Comparison of ENCODE assay signal across 20 mouse cellular contexts in genomic region chr4:138187995-138188394, GRCm38 (mm10). TPM values are rescaled to one million over a fixed set of nuclear protein-coding genes. Genes with fewer than 3 reads are reported as not detected.
DNase-seq lines count a peak whose midpoint lies in the region; ATAC-seq and TF ChIP-seq lines count a peak whose summit lies in the region.
"Had no signal": no experiment of that assay in that cellular context is flagged by ENCODE, and none has a peak within 500 bp of the region (broad histone marks: within the 10 kb centered on the region; RNA-seq: fewer than 3 reads in every experiment).

No protein-coding gene starts in this region.

- TF ChIP-seq CTCF in liver, embryonic 14.5 days (IDR thresholded peaks at IDR 0.05; ENCODE audit: low read depth) = no peak

- H3K4me2 ChIP-seq in heart, embryonic 12.5 days = no peak overlapping the region
- no peak overlapping the region for H3K4me2 ChIP-seq in liver, embryonic 14.5 days (ENCODE audit: low read depth)
- no peak overlapping the region for H3K4me2 ChIP-seq in liver, embryonic 12.5 days
- H3K4me2 ChIP-seq: embryonic facial prominence, embryonic 15.5 days; forebrain, embryonic 12.5 days; hindbrain, embryonic 13.5 days; midbrain, embryonic 11.5 days; neural tube, embryonic 12.5 days had no signal

- peaks cover 21% of the 10 kb centered on the region for H3K4me1 ChIP-seq in heart, embryonic 12.5 days (replicated peaks)
- H3K4me1 ChIP-seq in liver, embryonic 14.5 days (replicated peaks; ENCODE audit: control insufficient read depth in 2 of 2, insufficient read depth in 2 of 2, low read length in 1 of 2) = no peaks in the 10 kb centered on the region; a peak in 1 of 4 replicates
- H3K4me1 ChIP-seq in liver, embryonic 12.5 days = peaks cover 4% of the 10 kb centered on the region; the same call in 1 of the 2 replicates
- H3K4me1 ChIP-seq: embryonic facial prominence, embryonic 15.5 days; forebrain, embryonic 12.5 days; hindbrain, embryonic 13.5 days; limb, embryonic 10.5 days; neural tube, embryonic 12.5 days had no signal

- no peak overlapping the region for H3K9ac ChIP-seq in heart, embryonic 12.5 days
- H3K9ac ChIP-seq in liver, embryonic 14.5 days (replicated peaks) = no peak overlapping the region
- H3K9ac ChIP-seq in liver, embryonic 12.5 days = no peak overlapping the region
- H3K9ac ChIP-seq: embryonic facial prominence, embryonic 15.5 days; forebrain, embryonic 12.5 days; neural tube, embryonic 12.5 days had no signal

- no peaks in the 10 kb centered on the region for H3K9me3 ChIP-seq in heart, embryonic 12.5 days (replicated peaks)
- H3K9me3 ChIP-seq in liver, embryonic 14.5 days (ENCODE audit: control insufficient read depth, low read length) = no peaks in the 10 kb centered on the region
- no peaks in the 10 kb centered on the region for H3K9me3 ChIP-seq in liver, embryonic 12.5 days (replicated peaks)
- H3K9me3 ChIP-seq: embryonic facial prominence, embryonic 15.5 days; forebrain, embryonic 12.5 days; hindbrain, embryonic 13.5 days; limb, embryonic 10.5 days; neural tube, embryonic 12.5 days had no signal

- intact Hi-C loops in heart, postnatal 25 days (cut with DNase I) = no loop called here

- WGBS in heart, embryonic 12.5 days = 43% methylated on average over 7 of the region's 7 CpGs
- 74% methylated on average over 7 of the region's 7 CpGs for WGBS in liver, embryonic 14.5 days (ENCODE audit: insufficient replicate concordance)
- 81% methylated on average over 7 of the region's 7 CpGs for WGBS in liver, embryonic 12.5 days (ENCODE audit: insufficient replicate concordance)

- no peak for DNase-seq in heart, postnatal 25 days (ENCODE audit: low spot score)
- no peak for DNase-seq in liver, embryonic 14.5 days (ENCODE audit: low read depth in 3 of 3, low spot score in 3 of 3)
- peak; percentile 39 to 71 for DNase-seq in spleen, postnatal 14 days (ENCODE audit: low spot score in 2 of 2)
- DNase-seq in yolk sac, embryonic 10.5 days (ENCODE audit: low spot score) = no peak
- DNase-seq: cerebellum, adult 9-11 months; embryo, embryonic 11 days; lung, adult 18-20 months; right cerebral cortex, postnatal 14 days; thymus, adult 2 months had no signal

- 0 out of 2 replicates have a peak, but pooled peaks have one; percentile 42 for ATAC-seq in heart, embryonic 12.5 days (ENCODE audit: insufficient number of reproducible peaks, low FRiP score)
- ATAC-seq in liver, embryonic 14.5 days (ENCODE audit: insufficient read depth) = no peak
- no peak for ATAC-seq in liver, embryonic 12.5 days
- peak; percentile 95 for ATAC-seq in erythroblast, adult 5-6 weeks (replicated peaks; ENCODE audit: low FRiP score, poor library complexity, severe bottlenecking)
- ATAC-seq: activated CD4-positive, CD25-positive, alpha-beta regulatory T cell, adult 4 months; Patski had no signal

- no peaks in the 10 kb centered on the region for H3K27me3 ChIP-seq in heart, embryonic 12.5 days (replicated peaks)
- no peaks in the 10 kb centered on the region for H3K27me3 ChIP-seq in liver, embryonic 14.5 days (ENCODE audit: control insufficient read depth, insufficient read depth, low read length)
- no peaks in the 10 kb centered on the region for H3K27me3 ChIP-seq in liver, embryonic 12.5 days (replicated peaks)
- H3K27me3 ChIP-seq: embryonic facial prominence, embryonic 15.5 days; forebrain, embryonic 12.5 days; hindbrain, embryonic 13.5 days; neural tube, embryonic 12.5 days; Patski had no signal

- H3K36me3 ChIP-seq in heart, embryonic 12.5 days = peaks cover 89% of the 10 kb centered on the region
- H3K36me3 ChIP-seq in liver, embryonic 14.5 days (replicated peaks; ENCODE audit: control insufficient read depth, insufficient read depth, low read depth) = peaks cover 13% of the 10 kb centered on the region
- peaks cover 98% of the 10 kb centered on the region for H3K36me3 ChIP-seq in liver, embryonic 12.5 days

- H3K27ac ChIP-seq in heart, embryonic 12.5 days (ENCODE audit: poor library complexity, severe bottlenecking) = peak overlapping the region; percentile 64
- no peak overlapping the region for H3K27ac ChIP-seq in liver, embryonic 14.5 days
- no peak overlapping the region for H3K27ac ChIP-seq in liver, embryonic 12.5 days
- H3K27ac ChIP-seq: embryonic facial prominence, embryonic 15.5 days; forebrain, embryonic 12.5 days; hindbrain, embryonic 13.5 days; limb, embryonic 10.5 days; neural tube, embryonic 12.5 days had no signal

- H3K4me3 ChIP-seq in heart, embryonic 12.5 days = no peak overlapping the region
- H3K4me3 ChIP-seq in liver, embryonic 14.5 days (ENCODE audit: insufficient read depth in 1 of 2, low read depth in 2 of 2, low read length in 2 of 2) = no peak overlapping the region
- H3K4me3 ChIP-seq in liver, embryonic 12.5 days = no peak overlapping the region
- H3K4me3 ChIP-seq: embryonic facial prominence, embryonic 15.5 days; forebrain, embryonic 12.5 days; hindbrain, embryonic 13.5 days; limb, embryonic 10.5 days; neural tube, embryonic 12.5 days had no signal

- TF ChIP-seq EP300 in liver, embryonic 14.5 days (IDR thresholded peaks at IDR 0.05; ENCODE audit: low read depth) = 0 out of 2 replicates have a peak, but pooled peaks have one; percentile 20

RNA-seq across cellular contexts. Expression of gene Hp1bp3, which starts 28.1 kb away (rescaled TPM):
- 109 and 114 TPM in 2 replicates for polyA plus RNA-seq in heart, embryonic 12.5 days (2016; fragmentation: Nextera tagmentation; extraction: Ambion mirVana)
- 10 to 100 TPM; 80.9 to 81.8 TPM for total RNA-seq in heart, postnatal 25 days (2021)
- polyA plus RNA-seq in liver, embryonic 14.5 days (2012; rRNA removed) = 25.2 and 34.7 TPM in 2 replicates
- polyA plus RNA-seq in liver, embryonic 14.5 days (2014; fragmentation: Nextera tagmentation; extraction: Ambion mirVana) = 36.1 and 41.9 TPM in 2 replicates
- 48.2 and 50.1 TPM in 2 replicates for polyA plus RNA-seq in liver, embryonic 12.5 days (2016; fragmentation: Nextera tagmentation; extraction: Ambion mirVana)
- total RNA-seq in erythroblast, adult 5-6 weeks (2015; ENCODE audit: low replicate concordance) = 79.7 and 79.8 TPM in 2 replicates
- 126 and 158 TPM in 2 replicates for total RNA-seq in erythroblast, adult 5-6 weeks (2017; ENCODE audit: low replicate concordance)

Comparison
In these comparisons a context has a peak if more than half of its experiments do, and no peak if none do; other contexts are left out.
1. ATAC-seq: peak in heart, embryonic 12.5 days (single experiment) and erythroblast, adult 5-6 weeks (single experiment); none in liver, embryonic 14.5 days (single experiment) and liver, embryonic 12.5 days (single experiment).
2. DNase-seq: peak in spleen, postnatal 14 days (2 of 2); none in heart, postnatal 25 days (single experiment), liver, embryonic 14.5 days (0 of 3) and yolk sac, embryonic 10.5 days (single experiment).